Mouse (Mus musculus) hindbrain, embryonic 16.5 days (tissue): Measurements from ENCODE around the gene Abcc1. TPM values are rescaled to one million over a fixed set of nuclear protein-coding genes. Genes with fewer than 3 reads are reported as not detected.

Experiments
- ATAC-seq: fragments of 200-750 bp; cut with Nextera tagmentation; 2 replicates; pipeline ENCODE4 v1.8.0; 2017; ENCODE audit warnings: moderate TSS enrichment, moderate library complexity
- H3K27ac ChIP-seq: fragments of 300-500 bp; sonication (generic); 2 replicates; pipeline ENCODE4 v1.5.1; 2014; ENCODE audit warnings: low read depth, mild to moderate bottlenecking, control low read depth, low read length, moderate library complexity
- H3K27me3 ChIP-seq: fragments of 300-500 bp; sonication (generic); replicated peaks from 2 replicates; pipeline ENCODE4 v1.6.1; 2014; ENCODE audit warnings: low read length; ENCODE audit not compliant: control insufficient read depth, insufficient read depth
- H3K36me3 ChIP-seq: fragments of 300-500 bp; sonication (generic); 2 replicates; pipeline ENCODE4 v1.6.1; 2014; ENCODE audit warnings: mild to moderate bottlenecking, low read length, moderate library complexity, mixed read lengths; ENCODE audit not compliant: control insufficient read depth, insufficient read depth
- H3K4me1 ChIP-seq: fragments of 300-500 bp; sonication (generic); 2 replicates; pipeline ENCODE4 v1.6.1; 2014; ENCODE audit warnings: low read depth, low read length; ENCODE audit not compliant: control insufficient read depth, insufficient read depth
- H3K4me2 ChIP-seq: fragments of 300-500 bp; sonication (generic); 2 replicates; pipeline ENCODE4 v1.6.1; 2014; ENCODE audit warnings: mild to moderate bottlenecking, low read length, control low read depth, moderate library complexity
- H3K4me3 ChIP-seq: fragments of 300-500 bp; sonication (generic); 2 replicates; pipeline ENCODE4 v1.5.1; 2014; ENCODE audit warnings: mild to moderate bottlenecking, low read length, control low read depth, moderate library complexity
- H3K9ac ChIP-seq: fragments of 300-500 bp; sonication (generic); 2 replicates; pipeline ENCODE4 v1.6.1; 2014; ENCODE audit warnings: low read depth, mild to moderate bottlenecking, control low read depth, low read length, moderate library complexity
- H3K9me3 ChIP-seq: fragments of 300-500 bp; sonication (generic); 2 replicates; pipeline ENCODE4 v1.6.1; 2014; ENCODE audit warnings: mild to moderate bottlenecking, low read length, moderate library complexity; ENCODE audit not compliant: control insufficient read depth
- WGBS: fragments of 180-500 bp; shearing (Covaris S2); extraction: QIAGEN DNeasy Blood & Tissue Kit; methylation state at CpG from one replicate; pipeline ENCODE4 v1.1.7; 2014; 5-methylcytosine and 5-hydroxymethylcytosine counted together
- polyA plus RNA-seq: library from polyadenylated mRNA; unstranded; fragments of >200 nt; fragmentation: Nextera tagmentation; extraction: Ambion mirVana; gene quantifications from 2 replicates; pipeline ENCODE4 v1.2.1, GENCODE M21; 2015

The Abcc1 gene
- polyA plus RNA-seq = 8.9 and 10.0 TPM in 2 replicates

GRCm38 (mm10) chr16:14361362-14362098, at the start of gene Abcc1:
Gene Abcc1, plus strand, starts transcription at chr16:14361558.
- no peaks in the 10 kb centered on the region for H3K36me3 ChIP-seq
- peak within 1 kb of the TSS; percentile 82 for H3K9ac ChIP-seq
- peak within 1 kb of the TSS; percentile 81 for H3K4me3 ChIP-seq
- no peaks in the 10 kb centered on the region for H3K27me3 ChIP-seq
- no peaks in the 10 kb centered on the region for H3K9me3 ChIP-seq
- peaks cover 4% of the 10 kb centered on the region for H3K4me1 ChIP-seq
- peak within 1 kb of the TSS; percentile 81 for H3K4me2 ChIP-seq
- H3K27ac ChIP-seq = peak within 1 kb of the TSS; percentile 73
- under 1% methylated on average over 44 of the region's 64 CpGs for WGBS
- peak; percentile 99 for ATAC-seq

GRCm38 (mm10) chr16:14312914-14313313, 48.4 kb upstream of the Abcc1 start:
- WGBS = 92% methylated on average over 7 of the region's 7 CpGs
- Histone ChIP-seq H3K9ac (no peak overlapping the region), H3K27me3 (no peaks in the 10 kb centered on the region), H3K4me3 (no peak overlapping the region), H3K4me1 (peaks cover 12% of the 10 kb centered on the region), H3K36me3 (peaks cover 19% of the 10 kb centered on the region), H3K27ac (no peak overlapping the region), H3K4me2 (no peak overlapping the region), H3K9me3 (no peaks in the 10 kb centered on the region)
- ATAC-seq = no peak

DNA sequence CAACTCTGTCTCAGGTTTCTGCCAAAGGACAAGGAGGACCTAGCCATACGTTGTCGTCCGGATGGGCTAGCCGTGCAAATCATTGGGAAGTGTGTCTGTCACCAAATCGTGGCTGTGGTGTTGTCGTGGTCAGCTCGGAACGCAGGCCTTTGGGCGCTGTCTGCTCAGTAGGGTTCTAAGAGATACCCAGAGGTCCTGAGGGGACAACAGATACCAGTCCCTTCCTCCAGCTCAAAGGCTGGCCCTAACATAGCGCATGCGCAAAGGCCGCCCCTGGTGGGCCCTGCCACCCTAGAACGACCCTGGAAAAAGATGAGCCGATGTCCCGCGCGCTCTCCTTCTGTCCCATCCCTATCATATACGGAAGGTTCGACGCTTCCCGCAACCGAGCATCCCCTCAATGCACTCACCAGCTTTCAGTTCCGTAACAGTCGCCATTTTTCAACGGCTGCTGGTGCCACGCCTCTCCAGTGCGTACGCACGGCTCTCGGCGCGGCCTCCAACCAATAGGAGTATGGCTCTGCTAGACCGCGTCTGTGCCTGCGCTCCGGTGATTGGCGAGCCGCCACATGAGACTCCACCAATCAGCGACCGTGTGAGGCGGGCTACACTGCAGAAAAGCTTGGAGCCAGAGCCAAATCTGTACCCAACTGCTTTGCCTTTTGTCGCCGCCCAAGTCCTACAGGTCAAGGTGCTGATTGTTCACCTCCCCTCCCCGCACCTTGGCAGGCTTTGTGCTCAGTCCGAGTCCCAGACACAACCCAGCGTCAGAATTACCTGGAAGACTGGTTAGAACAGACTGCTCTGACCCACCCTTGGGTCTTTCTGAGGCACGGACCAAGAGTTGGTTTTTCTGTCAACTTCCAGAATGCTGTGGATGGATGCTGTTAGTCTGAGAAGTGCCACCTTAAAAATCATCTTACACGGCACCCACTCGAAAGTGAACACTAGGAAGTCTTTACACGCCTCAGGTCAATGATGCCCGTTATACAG, 44.2 kb upstream of the Abcc1 start, which contains the start of gene Fopnl:
Gene Fopnl, minus strand, starts transcription at position 522 of the 993 bp plus-strand sequence.
- peaks cover 12% of the 10 kb centered on the region for H3K4me1 ChIP-seq
- WGBS = 5% methylated on average over 49 of the region's 51 CpGs
- peak within 1 kb of the TSS; percentile 63 for H3K4me3 ChIP-seq
- ATAC-seq = peak; percentile 100
- peak within 1 kb of the TSS; percentile 80 for H3K9ac ChIP-seq
- H3K27me3 ChIP-seq = no peaks in the 10 kb centered on the region
- peaks cover 4% of the 10 kb centered on the region; the same call in 1 of the 2 replicates for H3K36me3 ChIP-seq
- no peaks in the 10 kb centered on the region for H3K9me3 ChIP-seq
- H3K27ac ChIP-seq = peak within 1 kb of the TSS; percentile 93
- peak within 1 kb of the TSS; percentile 79 for H3K4me2 ChIP-seq

- Histone ChIP-seq H3K27me3 (no peaks in the 10 kb centered on the region), H3K4me1 (peaks cover 12% of the 10 kb centered on the region), H3K36me3 (no peaks in the 10 kb centered on the region), H3K4me3 (no peak overlapping the region), H3K4me2 (no peak overlapping the region), H3K9me3 (no peaks in the 10 kb centered on the region), H3K27ac (no peak overlapping the region), H3K9ac (no peak overlapping the region)
- WGBS = 83% methylated on average over 3 of the region's 3 CpGs
- no peak for ATAC-seq
These were observed 41.7 kb upstream of the Abcc1 start for GRCm38 (mm10) chr16:14319681-14320080.

DNA sequence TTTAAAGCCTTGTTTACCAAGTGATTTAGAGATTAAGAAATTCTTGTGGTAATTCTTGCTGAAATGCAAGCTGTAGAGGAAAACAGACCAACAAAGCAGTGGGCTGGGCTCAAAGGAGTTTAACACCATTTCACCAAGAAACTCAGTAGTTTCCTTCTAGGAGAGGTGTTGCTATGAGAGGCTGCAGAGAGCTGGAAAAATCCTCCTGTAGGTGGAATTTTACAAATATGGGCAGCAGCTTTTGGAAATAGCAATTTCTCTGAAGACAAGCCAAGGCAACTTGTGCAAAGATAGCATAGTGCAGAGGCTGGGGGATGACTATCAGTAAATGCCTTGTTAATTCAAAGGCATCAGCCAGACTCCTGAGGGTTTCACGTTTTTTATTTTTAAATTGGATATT, 40.9 kb upstream of the Abcc1 start:
- no peak for ATAC-seq
- Histone ChIP-seq H3K27ac (no peak overlapping the region), H3K36me3 (no peaks in the 10 kb centered on the region), H3K4me1 (peaks cover 12% of the 10 kb centered on the region), H3K4me2 (no peak overlapping the region), H3K4me3 (no peak overlapping the region), H3K27me3 (no peaks in the 10 kb centered on the region), H3K9ac (no peak overlapping the region), H3K9me3 (no peaks in the 10 kb centered on the region)
- WGBS = 72% methylated on average over 1 of the region's 1 CpGs

DNA sequence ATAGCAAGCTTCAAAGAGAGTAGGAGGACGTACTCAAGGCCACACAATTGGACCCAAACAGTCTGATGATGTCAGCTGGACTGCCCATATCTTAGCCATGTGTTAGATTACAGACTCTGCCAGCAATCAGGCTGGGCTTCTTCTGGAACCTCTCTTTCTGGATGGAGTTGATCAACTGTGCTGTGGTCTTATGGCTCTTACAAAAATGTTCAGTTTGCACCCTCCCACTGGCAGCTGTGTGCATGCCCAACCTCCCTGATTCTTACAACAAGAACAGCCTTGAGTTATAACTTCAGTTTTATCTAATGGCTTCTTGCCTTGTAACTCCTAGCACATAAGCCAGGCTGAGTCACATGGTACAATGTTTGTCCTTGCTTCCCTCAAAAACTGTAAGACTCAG, 33.2 kb upstream of the Abcc1 start:
- Histone ChIP-seq H3K4me3 (no peak overlapping the region), H3K4me2 (no peak overlapping the region), H3K27me3 (no peaks in the 10 kb centered on the region), H3K9me3 (no peaks in the 10 kb centered on the region), H3K9ac (no peak overlapping the region), H3K27ac (no peak overlapping the region), H3K36me3 (no peaks in the 10 kb centered on the region), H3K4me1 (no peaks in the 10 kb centered on the region)
- 75% methylated on average over 1 of the region's 1 CpGs for WGBS
- ATAC-seq = no peak

- Histone ChIP-seq H3K9me3 (no peaks in the 10 kb centered on the region), H3K27ac (no peak overlapping the region), H3K4me3 (no peak overlapping the region), H3K4me2 (no peak overlapping the region), H3K27me3 (no peaks in the 10 kb centered on the region), H3K4me1 (no peaks in the 10 kb centered on the region), H3K36me3 (no peaks in the 10 kb centered on the region), H3K9ac (no peak overlapping the region)
- WGBS = 72% methylated on average over 3 of the region's 3 CpGs
- ATAC-seq = no peak
These were observed 16.4 kb upstream of the Abcc1 start for GRCm38 (mm10) chr16:14344967-14345366.

- Histone ChIP-seq H3K36me3 (no peaks in the 10 kb centered on the region), H3K27me3 (no peaks in the 10 kb centered on the region), H3K27ac (no peak overlapping the region), H3K9me3 (no peaks in the 10 kb centered on the region), H3K4me2 (no peak overlapping the region), H3K4me3 (no peak overlapping the region), H3K4me1 (no peaks in the 10 kb centered on the region), H3K9ac (no peak overlapping the region)
- ATAC-seq = no peak
These were observed 9.8 kb upstream of the Abcc1 start for GRCm38 (mm10) chr16:14351571-14351970.

GRCm38 (mm10) chr16:14352234-14352633, 9.1 kb upstream of the Abcc1 start:
- no peak overlapping the region for H3K27ac ChIP-seq
- H3K36me3 ChIP-seq = no peaks in the 10 kb centered on the region
- H3K4me2 ChIP-seq = no peak overlapping the region
- no peak for ATAC-seq
- WGBS = 86% methylated on average over 3 of the region's 3 CpGs
- H3K27me3 ChIP-seq = no peaks in the 10 kb centered on the region
- H3K4me1 ChIP-seq = no peaks in the 10 kb centered on the region
- H3K9me3 ChIP-seq = no peaks in the 10 kb centered on the region
- no peak overlapping the region for H3K4me3 ChIP-seq
- H3K9ac ChIP-seq = no peak overlapping the region
